Mouse (Mus musculus): ENCODE data around the gene Brsk1.

The Brsk1 gene

GRCm38 (mm10) chr7:4668506-4668905, 21.9 kb upstream of the Brsk1 start:
- DNase-seq (ENCODE audit: low read depth, low spot score): no peak

- no peak for DNase-seq (ENCODE audit: low read depth, low spot score)
These were observed 21.2 kb upstream of the Brsk1 start for GRCm38 (mm10) chr7:4669156-4669555.

GRCm38 (mm10) chr7:4670655-4671255, 19.6 kb upstream of the Brsk1 start:
- DNase-seq (ENCODE audit: low read depth, low spot score): peak; percentile 59

GRCm38 (mm10) chr7:4671956-4672355, 18.4 kb upstream of the Brsk1 start:
- DNase-seq (ENCODE audit: low read depth, low spot score): no peak

GRCm38 (mm10) chr7:4674114-4674731, 16.2 kb upstream of the Brsk1 start:
- no peak for DNase-seq (ENCODE audit: low read depth, low spot score)

DNA sequence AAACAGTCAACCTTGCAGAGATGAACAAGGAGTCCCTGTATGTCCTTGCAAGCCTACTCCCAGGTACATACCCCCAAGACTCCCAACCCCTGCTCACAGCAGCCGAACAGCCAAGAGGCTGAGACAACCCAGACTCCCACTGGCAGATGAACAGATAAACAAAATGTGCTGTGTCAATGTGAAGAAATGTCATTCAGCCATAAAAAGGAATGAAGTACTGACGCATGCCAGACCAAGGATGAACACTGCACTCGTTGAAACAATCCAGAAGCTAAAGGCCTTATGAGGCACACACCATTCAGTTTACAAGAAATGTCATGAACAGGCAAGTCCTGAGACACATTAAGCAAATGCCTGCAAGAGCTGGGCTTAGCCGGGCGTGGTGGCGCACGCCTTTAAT, 15.2 kb upstream of the Brsk1 start:
- no peak for DNase-seq (ENCODE audit: low read depth, low spot score)

DNA sequence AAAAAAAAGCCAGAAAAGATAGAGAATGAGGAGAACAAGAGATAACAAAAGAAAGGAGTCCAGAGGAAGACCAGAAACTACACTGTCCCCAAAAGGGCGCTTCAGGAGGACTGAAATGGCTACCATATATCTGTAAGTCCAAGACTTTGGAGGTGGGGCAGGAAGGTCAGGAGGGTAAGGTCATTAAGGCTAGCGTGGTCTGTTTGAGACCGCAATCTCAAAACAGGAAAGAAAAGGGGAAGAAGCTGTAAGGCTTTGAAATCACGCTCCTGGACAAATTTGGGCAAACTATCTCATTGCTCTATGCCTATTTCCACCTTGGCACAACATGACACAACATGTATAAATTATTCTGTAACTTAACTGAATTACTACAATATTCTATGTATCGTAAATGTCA, 7.1 kb upstream of the Brsk1 start:
- DNase-seq (ENCODE audit: low read depth, low spot score): no peak

DNA sequence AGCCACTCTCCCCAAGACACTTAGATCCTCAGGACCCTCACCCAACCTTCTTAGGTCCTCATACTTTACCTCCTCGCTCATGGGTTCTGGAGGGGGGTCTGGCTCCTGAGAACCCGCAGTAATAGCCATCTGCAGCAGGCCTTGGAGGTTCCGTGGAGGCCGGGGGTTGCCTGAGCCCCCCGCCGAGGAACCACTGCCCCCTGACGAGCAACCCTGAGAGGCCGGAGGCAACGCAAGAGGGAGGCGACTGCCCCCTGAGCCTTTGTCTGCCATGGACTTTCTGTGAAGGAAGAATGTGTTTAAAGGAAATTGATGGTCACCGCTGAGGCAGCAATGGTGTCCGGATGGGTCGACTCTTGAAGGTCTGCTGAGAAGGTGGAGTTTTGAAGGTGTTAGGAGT, 6.2 kb upstream of the Brsk1 start:
- DNase-seq (ENCODE audit: low read depth, low spot score): no peak

- peak; percentile 94 for DNase-seq (ENCODE audit: low read depth, low spot score)
These were observed 5.6 kb upstream of the Brsk1 start, which contains the start of gene Hspbp1 for GRCm38 (mm10) chr7:4684632-4685417. Gene Hspbp1, minus strand, starts transcription at chr7:4685068.

DNA sequence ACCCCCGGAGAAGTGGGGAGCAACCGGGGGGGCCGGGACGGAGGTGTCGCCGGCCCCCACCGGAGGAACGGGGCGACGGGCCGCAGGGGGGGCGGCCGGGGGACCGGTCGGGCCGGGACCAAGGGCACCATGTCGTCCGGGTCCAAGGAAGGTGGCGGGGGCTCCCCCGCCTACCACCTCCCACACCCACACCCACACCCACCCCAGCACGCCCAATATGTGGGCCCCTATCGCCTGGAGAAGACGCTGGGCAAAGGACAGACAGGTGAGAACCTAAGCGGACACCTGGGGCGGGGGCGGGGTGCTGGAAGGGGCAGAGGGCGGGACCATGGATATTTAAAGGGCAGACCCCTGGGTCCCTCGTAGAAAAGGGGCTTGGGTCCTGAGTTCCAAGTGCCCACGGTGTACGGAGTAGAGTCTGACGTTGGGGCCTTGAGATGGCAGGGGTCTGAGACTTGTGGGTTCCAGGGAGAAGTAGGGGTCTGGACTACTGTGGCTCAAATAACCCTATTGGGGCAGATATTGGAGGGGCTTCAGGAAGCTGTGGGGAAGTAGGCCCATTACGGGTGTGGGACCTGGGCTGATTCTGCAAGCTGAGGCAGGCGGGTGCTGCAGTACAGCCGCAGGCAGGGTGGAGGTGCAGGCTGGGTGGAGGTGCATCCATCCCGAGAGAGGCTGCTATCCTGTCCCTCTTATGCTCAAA, 698 bp downstream of the Brsk1 start:
- DNase-seq (ENCODE audit: low read depth, low spot score): no peak

DNA sequence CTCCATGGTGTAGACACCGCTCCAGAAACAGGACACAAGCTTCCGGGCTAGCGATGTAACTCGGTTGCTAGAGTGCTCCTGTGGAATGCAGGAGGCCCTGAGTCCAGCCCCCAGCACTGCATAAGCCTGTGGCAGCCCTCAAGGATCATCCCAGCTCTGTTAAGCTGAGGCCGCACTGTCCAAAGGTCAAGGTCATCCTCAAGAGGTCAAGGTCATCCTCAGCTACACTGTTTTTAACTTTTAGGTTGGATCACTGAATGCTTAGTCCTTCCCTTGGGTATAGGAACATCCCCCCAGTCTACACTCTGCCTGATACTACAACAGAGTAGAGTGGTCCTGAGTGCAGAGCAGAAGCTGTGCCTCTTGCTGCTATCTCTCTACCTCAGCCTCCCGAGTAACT, 2.6 kb downstream of the Brsk1 start:
- DNase-seq (ENCODE audit: low read depth, low spot score): no peak

GRCm38 (mm10) chr7:4702334-4702733, 11.9 kb downstream of the Brsk1 start:
- DNase-seq (ENCODE audit: low read depth, low spot score): no peak

DNA sequence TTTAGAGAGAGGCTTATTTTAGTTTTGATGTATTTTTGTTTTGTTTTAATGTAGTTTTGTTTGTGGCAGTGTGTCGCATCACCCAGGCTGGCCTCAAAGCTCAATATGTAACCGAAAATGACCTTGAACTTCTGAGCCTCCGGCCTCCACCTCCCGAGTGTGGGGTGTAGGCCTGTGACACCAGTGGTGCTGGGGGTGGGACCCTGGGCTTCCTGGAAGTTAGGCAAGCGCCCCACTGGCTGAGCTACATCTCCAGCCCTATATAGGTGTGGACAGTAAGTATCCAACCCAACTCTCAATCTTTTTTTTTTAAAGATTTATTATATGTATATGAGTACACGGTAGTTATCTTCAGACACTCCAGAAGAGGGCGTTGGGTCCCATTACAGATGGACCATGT, 12.8 kb downstream of the Brsk1 start:
- DNase-seq (ENCODE audit: low read depth, low spot score): no peak

DNA sequence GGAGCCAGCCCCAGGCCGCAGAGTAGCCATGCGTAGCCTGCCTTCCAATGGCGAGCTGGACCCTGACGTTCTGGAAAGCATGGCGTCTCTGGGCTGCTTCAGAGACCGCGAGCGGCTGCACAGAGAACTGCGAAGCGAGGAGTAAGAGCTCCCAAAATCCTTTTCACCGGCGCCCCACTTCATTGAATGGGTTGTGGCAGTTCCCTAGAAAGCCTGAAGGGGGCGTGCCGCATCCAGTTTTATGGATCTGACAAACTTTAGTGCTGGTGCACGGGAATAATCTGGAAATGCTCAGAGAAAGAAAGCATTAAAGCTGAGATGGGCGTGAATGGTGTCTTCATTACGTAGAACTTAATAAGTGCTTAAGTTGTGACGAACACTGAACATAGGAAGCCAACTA, 14.7 kb downstream of the Brsk1 start:
- no peak for DNase-seq (ENCODE audit: low read depth, low spot score)

- no peak for DNase-seq (ENCODE audit: low read depth, low spot score)
These were observed 22.2 kb downstream of the Brsk1 start for GRCm38 (mm10) chr7:4712594-4712993.

- DNase-seq (ENCODE audit: low read depth, low spot score): no peak
These were observed 26.6 kb downstream of the Brsk1 start for GRCm38 (mm10) chr7:4716955-4717354.

DNA sequence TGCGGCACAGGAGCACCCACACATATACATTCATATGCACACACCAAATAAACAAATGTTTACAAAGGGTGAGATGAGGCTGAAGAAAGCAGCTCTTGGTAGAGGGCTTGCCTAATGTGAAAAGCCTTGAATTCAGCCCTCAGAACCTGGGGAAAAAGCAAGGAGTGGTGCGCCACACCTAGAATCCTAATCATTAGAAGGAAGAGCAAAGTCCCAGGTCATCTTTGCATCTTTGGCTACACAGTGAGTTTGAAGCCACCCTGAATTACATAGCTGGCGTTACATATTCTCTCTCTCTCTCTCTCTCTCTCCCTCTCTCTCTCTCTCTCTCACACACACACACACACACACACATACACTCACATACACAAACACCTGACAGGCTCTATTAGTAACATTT, 28.9 kb downstream of the Brsk1 start:
- DNase-seq (ENCODE audit: low read depth, low spot score): no peak

- DNase-seq (ENCODE audit: low read depth, low spot score): no peak
These were observed 33.1 kb downstream of the Brsk1 start for GRCm38 (mm10) chr7:4723508-4723907.

- no peak for DNase-seq (ENCODE audit: low read depth, low spot score)
These were observed 34.0 kb downstream of the Brsk1 start for GRCm38 (mm10) chr7:4724359-4724758.

GRCm38 (mm10) chr7:4725169-4725568, 34.8 kb downstream of the Brsk1 start, which contains the start of gene Tmem150b:
Gene Tmem150b, minus strand, starts transcription at chr7:4725249.
- DNase-seq (ENCODE audit: low read depth, low spot score): no peak

DNA sequence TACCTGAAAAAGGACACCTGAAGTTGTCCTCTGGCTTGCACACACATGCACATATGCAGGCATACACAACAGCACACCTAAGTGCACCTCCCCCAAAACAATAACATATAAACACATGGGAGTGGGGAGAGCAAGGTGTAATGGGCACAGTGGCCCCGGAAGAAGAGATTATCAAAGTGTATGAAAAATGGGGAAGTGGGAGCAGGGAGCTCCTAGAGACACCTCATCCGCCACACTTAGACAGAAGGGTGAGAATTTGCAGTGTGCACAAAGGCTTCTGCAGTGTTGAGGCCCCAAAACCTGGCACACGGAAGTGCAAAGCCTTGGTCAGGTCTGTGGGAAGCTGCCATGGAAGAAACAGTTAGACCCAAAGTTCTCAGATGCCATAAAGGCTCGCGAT, 40.7 kb downstream of the Brsk1 start:
- no peak for DNase-seq (ENCODE audit: low read depth, low spot score)

- DNase-seq (ENCODE audit: low read depth, low spot score): no peak
These were observed 42.6 kb downstream of the Brsk1 start for GRCm38 (mm10) chr7:4732968-4733392.
